Mouse (Mus musculus) embryo, embryonic 10.5 days (tissue): ENCODE results near the gene Zfp282.
"Not testable (repeated sequence)": the region's sequence is repeated elsewhere in the genome, so short reads cannot be mapped to it uniquely, and the experiment has no call there.

Experiments used
- DNase-seq: peaks from one replicate; pipeline ENCODE4 v3.0.0-alpha.2; 2015; ENCODE audit warnings: low spot score

Gene Zfp282

GRCm38 (mm10) chr6:47877058-47877457 lies at the start of gene Zfp282:
Zfp282 (plus strand) TSS chr6:47877204.
- DNase-seq: no peak

DNA sequence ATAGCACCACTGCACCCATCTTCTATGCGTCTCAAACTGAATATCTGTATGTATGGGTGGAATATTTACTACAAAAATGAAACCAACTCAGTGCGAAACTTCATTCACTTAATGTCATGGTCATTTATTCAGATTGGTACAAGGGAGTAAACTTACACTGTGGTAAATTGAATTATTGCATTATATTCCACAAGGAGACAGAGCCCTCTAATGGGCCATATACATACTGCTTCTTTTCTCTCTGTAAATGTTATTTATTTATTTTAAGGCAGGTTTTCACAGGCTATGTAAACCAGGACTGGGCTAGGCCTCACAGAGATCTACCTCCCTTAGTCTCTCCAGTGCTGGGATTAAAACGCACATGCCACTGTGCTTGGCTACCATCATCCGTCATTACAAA lies 49.5 kb upstream of the Zfp282 start:
- DNase-seq: no peak

DNA sequence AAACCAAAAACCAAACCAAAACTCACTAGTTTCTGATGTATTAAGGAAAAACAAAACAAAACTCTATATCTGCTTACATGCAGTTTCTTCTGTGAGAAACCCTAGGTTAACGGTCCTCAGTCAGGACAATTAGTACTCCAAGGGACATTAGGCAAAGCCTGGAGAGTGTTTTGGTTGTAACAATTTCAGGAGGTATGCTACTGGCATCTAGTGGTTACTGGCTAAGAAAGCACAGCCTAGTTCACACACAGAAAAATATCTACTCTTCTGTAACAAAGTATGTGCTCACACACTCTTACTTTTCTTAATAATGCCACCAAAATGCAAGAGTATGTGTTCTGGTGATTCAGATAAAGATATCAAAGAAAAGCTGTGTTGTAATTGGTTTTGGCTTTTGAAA lies 48.1 kb upstream of the Zfp282 start:
- peak; percentile 56 for DNase-seq

- DNase-seq: peak; percentile 92
These were observed 46.6 kb upstream of the Zfp282 start, which contains the start of gene Zfp786 for GRCm38 (mm10) chr6:47830104-47831078. Zfp786 (minus strand) TSS chr6:47830867.

DNA sequence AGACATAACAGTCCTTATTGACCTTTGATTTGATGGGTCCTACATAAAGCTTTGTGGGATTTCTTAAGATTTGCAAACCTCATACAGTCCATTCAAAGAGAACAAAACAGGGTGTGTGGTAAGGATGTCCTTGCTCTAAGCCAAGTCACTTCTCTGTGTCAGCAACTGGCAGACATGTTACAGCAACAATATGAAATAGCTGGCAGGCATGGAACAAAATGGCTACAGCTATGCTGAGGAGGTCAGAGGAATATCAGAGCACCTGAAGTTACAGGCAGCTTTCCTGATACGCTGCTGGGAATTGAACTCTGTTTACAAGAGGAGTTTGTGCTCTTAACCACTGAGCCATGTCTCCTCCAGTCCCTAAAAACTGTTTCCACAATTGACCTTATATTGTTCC lies 44.8 kb upstream of the Zfp282 start:
- DNase-seq: no peak

- peak; percentile 93 for DNase-seq
These were observed 41.5 kb upstream of the Zfp282 start, which contains the start of gene Zfp398 for GRCm38 (mm10) chr6:47835482-47835983. Zfp398 (plus strand) TSS chr6:47835661.

DNA sequence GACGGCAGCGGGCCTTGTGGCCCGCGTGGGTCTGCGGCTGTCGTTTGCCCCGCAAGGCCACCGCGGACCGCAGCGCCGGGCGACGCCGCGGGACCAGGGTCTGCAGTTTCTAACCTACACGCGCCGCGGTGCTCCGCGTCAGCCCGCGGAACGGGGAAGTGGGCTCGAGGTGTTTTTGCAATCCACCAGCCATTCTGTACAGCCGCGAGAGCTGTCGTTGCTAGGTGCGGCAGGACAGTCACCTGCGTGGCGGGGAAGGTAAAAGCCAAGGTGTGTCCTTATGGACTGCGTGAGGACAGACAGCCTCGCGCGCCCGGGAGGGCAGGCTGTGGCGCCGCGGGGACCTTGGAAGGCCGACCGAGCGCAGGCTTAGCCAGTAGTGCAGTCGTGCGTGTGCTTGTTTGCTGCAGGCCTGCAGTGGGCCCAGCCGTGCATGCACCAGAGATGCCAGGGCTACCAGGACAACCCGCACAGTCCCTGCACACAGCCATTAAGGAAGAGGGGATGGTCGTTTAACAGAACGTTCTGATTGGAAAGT lies 41.0 kb upstream of the Zfp282 start:
- peak; percentile 73 for DNase-seq

DNA sequence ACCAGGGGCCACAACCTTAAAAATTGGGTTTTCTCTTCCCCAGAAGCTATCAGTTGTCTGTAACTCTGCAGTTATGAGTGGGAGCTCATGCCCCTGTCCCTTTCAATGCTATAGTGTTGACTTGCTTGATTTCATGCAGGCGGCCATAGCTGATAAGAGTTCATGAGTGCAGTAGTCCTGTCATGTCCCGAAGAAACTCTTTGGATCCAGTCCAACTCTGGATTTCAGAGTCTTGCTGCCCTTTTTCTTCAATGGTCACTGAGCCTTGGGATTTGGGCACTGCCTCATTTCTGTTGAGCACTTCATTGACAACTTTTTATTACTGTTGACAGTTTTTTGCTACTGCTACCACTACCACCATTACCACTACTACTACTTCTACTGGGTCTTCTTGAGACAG lies 39.4 kb upstream of the Zfp282 start:
- no peak for DNase-seq

GRCm38 (mm10) chr6:47841077-47841476 lies 35.9 kb upstream of the Zfp282 start:
- DNase-seq: no peak

DNA sequence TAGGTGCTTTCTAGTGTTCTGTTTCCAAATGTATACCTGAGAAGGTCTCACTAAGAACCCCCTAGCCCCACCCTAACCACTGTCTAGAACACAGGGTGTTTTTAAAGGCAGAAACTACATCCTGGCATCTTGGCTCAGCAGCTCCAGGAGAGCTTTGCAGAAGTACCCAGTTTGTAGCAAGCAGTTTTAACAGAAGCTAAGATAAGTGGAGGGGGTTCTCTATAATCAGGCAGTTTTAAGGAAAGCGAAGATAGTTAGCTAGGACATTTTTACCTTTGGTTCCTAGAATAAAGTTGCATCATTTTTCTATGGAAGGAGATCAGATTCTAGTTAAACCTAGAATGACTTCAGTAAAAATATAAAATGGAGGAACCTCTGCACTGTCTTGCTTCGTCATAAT lies 35.2 kb upstream of the Zfp282 start:
- DNase-seq: no peak

DNA sequence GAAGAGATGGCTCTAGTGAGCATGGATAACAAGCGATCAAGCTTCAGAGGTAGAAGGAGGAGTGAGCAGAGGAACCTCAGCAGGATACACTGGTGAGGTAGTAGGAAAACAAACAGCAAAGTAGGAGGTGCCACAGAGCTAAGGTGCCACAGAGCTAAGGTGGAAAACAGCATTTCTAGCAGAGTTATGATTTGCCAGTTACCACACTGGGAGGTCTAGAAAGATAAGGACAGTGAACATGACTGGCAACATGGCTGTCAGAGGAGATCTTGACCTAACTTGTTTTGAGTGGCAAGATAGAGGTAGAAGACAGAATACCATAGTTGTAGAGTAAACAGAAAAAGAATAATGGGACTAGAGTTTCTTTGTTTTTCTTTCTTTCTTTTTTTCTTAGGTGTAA lies 34.7 kb upstream of the Zfp282 start:
- no peak for DNase-seq

GRCm38 (mm10) chr6:47845779-47846178 lies 31.2 kb upstream of the Zfp282 start:
- DNase-seq: no peak

DNA sequence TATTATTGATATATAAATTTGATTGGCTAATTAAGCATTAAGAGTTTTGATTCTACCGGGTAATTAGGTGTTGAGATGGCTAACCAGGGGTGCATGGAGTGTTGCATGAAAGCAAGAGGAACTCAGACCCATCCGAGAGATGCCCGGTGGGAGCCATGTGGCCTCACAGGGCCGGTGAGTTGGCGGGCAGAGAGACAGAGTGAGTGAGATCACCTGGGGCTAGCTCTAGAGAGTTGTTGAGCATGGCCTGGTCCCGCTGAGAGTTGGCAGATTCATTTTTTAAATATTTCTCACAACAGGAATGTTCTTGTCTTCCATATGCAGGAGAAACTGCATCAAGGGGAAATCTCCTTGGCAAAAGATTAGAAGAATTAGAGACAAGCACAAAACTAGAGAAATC lies 19.8 kb upstream of the Zfp282 start:
- DNase-seq: no peak

GRCm38 (mm10) chr6:47857729-47858128 lies 19.3 kb upstream of the Zfp282 start:
- not testable (repeated sequence) for DNase-seq

DNA sequence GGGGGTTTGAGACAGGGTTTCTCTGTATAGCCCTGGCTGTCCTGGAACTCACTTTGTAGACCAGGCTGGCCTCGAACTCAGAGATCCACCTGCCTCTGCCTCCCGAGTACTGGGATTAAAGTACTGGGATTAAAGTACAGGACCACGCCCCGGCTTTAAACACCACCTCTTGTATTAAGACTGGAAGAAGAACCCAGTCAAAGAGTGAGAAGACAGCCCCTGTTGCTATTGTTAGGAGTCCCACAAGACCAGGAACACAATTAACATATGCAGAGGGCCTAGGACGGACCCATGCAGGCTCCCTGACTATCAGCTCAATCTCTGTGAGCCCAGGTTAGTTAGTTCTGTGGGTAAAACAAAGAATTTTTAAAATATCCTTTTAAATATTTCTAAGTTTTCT lies 4.7 kb upstream of the Zfp282 start:
- DNase-seq: no peak

DNA sequence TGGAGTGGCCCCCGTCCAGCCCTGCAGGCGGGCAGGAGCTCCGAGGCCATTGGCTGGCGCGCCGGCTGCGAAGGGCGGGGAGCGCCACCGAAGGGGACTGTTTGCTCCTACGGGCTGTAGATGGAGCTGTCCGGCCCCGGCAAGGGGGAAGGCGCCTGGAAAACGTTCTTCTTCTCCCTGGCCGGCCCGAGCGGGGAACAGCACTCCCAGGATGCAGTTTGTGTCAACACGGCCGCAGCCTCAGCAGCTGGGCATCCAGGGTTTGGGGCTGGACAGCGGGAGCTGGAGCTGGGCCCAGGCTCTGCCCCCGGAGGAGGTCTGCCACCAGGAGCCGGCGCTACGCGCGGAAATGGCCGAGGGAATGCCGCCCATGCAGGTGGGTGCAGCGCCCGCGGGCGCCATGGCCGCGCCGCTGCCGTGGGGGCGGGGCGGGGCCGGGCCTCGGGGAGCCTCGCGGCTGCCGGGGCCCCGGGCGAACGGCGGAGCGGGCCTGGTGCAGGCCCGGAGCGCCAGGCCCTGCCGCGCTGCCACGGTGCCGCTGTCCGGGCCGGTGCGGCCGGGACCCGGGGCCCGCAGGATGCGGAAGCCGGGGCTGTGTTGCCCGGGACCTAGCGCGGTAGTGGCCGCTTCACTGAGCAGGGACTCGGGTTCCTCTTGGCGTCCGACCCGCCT lies 593 bp downstream of the Zfp282 start:
- peak; percentile 93 for DNase-seq

DNA sequence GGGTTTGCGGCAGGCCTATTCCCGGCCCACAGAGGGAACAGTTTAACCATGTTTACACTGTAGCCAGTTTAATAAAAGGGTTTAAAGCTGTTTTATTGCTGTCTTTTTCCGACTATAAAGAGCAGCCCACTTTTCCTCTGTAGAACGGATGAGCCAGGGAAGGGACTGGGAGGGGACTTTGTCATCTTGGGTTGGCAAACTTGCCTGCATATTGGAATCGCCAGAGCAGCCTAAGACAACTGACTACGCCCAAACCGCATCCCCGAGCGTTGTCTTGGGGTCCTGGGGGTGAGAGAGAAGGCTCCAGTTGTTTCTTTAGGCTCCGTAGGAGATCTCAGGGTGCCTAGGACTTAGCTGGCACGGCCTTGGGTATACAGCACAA lies 1.1 kb downstream of the Zfp282 start:
- peak; percentile 55 for DNase-seq

- DNase-seq: peak; percentile 24
These were observed 1.6 kb downstream of the Zfp282 start for GRCm38 (mm10) chr6:47878593-47878992.

- no peak for DNase-seq
These were observed 2.2 kb downstream of the Zfp282 start for GRCm38 (mm10) chr6:47879049-47879716.

DNA sequence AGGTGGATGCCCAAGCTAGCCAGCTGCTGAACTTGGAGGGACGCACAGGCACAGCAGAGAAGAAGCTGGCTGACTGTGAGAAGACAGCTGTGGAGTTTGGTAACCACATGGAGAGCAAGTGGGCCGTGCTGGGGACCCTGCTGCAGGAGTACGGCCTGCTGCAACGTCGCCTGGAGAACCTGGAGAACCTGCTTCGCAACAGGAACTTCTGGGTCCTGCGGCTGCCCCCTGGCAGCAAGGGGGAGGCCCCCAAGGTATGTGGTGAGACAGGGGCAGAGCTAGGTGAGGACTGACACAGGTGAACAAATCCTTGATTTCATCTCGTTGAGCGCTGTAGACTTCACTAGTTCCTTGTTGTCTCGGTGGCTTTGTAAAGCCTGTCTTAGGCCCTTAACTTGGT lies 3.2 kb downstream of the Zfp282 start:
- no peak for DNase-seq

- DNase-seq: no peak
These were observed 11.9 kb downstream of the Zfp282 start for GRCm38 (mm10) chr6:47888812-47889383.

DNA sequence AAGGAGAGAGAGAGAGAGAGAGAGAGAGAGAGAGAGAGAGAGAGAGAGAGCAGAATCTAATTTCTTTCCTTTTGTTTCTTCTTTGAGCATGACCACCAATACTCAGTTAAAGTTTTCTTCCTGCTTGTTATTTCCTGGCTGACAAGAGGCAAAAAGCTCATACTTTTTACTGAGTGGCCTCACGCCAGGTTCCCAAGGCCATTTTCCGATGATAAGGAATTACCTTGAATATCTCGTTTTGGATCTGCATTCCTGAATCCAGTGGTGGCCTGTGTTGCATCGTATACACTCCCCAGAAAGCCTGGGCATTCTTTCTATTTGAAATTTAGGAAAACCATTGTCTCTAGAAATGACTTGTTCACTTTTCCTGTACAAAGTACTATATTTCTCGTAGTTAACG lies 22.4 kb downstream of the Zfp282 start:
- no peak for DNase-seq
